Mouse (Mus musculus) cerebellum, adult 9-11 months (tissue): ENCODE measurements around the gene Pam.
A peak's percentile ranks its signal among the peaks of the same experiment; 100 is the strongest.

Source experiments
- DNase-seq: peaks from one replicate; pipeline ENCODE4 v3.0.0; 2022

Pam gene

DNA sequence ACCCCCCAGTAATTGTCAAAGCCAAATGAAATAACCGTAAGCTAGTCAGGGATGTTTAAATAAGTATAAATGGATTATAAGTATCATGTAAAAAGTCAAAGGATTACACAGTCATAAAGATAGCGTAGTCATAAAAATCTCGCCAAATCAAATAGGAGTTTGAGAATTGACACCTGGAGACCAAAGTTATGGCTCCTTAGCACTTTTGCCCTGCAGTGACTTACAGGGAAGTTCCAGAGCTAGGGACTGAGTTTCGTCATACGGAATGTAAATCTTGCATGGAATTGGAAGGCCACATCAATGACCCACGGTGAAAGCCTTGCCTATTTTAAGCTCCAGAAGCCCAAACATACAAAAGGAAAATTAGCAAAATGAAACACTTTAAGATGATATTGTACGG is 192.6 kb downstream of the Pam start:
- DNase-seq = no peak

DNA sequence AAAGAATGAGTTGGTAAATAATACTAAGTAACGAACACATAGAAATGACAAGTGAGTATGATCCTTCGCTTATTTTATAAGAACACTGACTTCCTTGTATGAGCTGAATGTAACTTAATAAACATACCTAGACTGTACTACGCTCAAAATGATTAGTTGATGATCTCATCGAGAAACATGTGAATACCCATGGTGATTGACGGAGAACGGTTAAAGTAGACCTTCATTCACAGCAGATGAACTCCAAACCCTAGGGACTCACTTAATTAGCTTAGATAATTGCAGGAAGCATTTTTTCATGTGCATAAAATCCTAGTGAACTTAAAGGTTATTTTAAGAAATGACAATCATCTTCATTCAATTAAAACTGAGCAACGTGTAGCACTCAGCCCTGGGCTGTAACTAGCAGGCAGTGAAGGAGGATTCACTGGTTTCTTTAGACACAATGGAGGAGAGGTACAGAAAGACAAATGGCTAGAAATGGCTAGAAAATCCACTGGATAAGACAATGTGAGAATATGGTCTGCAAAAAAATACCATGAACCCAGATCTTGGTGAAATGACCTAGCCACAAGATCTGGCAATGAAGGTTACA is 194.8 kb downstream of the Pam start:
- DNase-seq = no peak

DNA sequence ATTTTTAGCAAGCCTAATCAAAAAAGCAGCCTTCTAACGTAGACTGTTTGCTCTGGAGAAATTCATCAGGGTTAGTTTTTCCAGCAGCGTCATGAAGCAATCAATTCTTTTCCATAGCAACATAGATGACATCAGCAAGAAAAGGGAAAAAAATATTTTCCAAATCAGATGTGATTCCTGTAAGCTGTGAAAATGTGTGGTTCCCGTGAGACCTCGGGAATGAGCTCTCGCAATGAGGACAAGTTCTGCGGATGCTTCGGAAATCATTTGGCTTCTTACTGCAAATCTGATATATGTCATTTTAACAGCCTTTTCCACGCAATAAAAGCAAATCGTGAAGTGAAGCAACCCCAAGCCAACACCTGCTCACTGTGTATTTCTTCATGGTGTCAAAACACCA is 207.9 kb downstream of the Pam start:
- no peak for DNase-seq

DNA sequence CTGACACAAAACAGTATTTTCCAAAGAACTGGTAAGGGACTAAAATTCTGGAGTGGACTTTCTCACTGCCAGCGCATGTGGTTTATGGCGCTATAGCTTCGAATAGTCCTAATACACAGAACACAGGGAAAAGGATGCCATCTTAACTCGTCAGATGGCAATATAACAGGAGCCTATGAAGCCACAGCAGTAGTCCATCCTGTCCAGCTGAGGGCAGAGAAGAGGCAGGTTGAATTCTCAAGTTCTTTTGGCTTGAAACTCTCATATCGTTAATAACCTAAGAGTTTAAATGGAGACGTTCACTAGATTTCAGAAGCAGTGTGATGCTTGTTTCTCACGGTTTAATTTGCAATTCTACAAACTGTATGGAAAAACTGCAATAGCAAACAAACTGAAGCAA is 211.9 kb downstream of the Pam start:
- no peak for DNase-seq

GRCm38 (mm10) chr1:97877037-97877436 is 218.4 kb downstream of the Pam start:
- no peak for DNase-seq

DNA sequence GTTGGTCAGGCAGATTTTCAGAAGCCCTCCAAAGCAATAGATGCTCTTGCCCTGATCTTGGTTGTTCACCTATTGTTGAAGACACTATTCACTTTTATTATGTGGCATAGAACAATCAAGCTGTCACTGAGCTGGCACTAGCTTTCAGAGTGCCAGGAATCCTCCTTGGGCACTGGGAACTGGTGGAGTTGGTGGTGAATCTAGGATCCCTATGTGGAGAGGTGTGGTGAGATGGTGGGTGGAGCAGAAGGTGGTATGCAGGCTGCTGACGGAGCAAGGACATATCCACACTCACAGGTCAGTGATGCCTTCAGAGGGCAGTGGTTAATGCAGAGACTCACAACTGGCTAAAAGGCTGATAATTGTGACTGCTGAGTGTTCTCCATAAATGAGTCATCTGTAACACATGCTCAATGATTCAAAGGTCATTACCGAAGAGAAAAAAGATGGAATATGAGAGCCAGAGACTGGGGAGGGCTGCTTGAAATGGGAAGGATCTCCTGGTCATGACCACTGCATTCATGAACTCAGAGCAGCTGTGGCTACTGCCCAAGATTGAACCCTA is 221.9 kb downstream of the Pam start:
- no peak for DNase-seq

DNA sequence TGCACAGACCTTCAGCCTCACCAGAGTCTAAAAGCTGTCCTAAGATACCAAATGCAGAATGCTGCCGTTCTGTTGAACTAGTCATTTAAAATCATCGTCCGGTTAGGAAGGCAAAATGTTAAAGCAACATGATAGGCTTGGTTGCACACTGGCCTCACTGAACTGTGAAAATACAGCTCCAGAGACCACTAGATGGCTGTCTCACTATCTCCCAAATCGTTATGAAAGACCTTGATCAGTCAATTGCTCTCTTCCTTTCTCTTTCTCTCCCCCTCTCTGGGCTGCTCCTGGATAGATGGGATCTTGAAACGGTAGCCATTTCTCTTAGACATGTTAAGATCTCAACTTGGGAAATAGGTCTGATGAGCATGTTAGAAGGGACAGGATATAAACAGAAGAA is 223.0 kb downstream of the Pam start:
- DNase-seq = no peak

DNA sequence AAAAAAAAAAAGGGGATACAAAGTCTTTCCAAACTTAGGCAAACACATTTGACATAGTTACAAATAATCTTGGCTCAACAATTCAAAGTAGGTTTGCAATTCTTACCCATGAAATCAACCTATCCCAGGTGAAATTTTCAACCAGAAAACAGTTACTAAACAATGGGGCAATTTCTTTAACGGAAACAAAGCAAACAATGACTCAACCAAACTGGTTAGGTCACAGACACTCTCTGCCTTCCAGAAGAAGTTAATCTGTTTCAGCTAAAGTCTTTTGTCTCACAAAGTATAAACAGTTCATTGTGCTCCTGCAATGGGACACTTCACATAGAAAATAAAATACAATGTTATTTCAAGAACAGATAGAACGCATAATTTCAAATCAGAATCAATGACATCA is 223.4 kb downstream of the Pam start:
- DNase-seq = no peak

DNA sequence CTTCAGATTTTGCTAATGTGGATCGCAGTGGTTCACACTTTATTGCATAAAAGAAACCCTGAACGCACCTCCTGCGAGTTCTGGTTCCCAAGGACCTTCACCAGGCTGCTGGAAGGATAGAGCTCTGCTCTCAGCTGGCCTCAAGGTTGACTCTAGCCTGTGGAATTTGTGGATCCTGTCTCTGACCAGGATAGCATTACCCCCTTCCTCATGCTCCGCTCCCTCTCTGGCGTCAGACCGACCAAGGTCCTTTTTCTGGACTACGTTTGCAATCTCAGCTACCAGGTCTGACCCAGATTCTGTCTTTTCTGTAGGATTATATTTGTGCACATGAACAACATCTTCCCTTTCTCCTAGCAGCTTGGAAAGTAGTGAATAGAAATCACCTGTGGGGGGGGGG is 231.3 kb downstream of the Pam start:
- no peak for DNase-seq

- no peak for DNase-seq
Observed at GRCm38 (mm10) chr1:97863140-97863539, 232.3 kb downstream of the Pam start.

DNA sequence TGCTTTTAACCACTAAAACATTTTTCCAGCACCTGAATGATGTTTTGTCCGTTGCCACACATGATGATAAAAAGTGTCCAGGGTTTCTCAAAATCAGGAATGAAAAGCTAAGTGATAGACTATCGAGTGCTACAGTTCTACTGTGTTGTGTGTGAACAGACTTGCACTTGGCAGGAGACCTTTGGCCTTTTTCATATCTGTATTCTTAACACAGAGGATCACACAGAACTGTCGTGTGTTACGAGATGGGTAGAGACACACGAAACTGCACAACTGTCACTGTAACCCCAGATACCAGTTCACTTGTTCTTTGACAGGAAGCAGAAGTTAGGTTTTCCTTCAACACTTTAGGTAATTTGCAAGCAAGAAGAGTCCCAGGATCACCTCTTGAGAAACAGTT is 232.7 kb downstream of the Pam start:
- no peak for DNase-seq

GRCm38 (mm10) chr1:97854256-97854655 is 241.2 kb downstream of the Pam start:
- no peak for DNase-seq

DNA sequence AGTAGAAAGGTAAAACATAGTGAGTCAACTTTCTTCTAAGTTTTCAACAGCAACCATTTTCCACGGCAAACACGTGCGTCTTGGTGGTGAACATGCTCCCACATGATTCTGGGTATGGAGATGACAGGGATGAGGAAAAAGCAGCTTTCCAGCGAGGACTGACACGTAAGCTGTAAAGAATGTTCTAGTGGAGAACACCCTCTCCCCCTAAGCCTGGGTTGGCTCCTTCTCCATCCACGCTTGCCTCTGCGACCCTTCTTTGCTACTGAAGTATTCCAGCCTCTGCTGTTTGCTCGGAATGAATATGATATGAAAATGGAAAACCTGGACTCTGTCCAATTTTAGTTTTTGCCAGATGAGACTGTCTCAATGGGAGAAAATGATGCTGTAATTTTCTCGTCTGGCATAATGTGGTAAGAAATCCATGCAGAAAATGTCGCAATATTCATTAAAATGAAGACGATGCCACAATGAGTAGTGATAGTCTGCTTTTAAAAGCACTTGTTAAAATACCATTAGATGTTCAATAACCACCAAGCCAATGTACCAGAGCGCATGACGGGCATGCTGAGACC is 243.8 kb downstream of the Pam start:
- no peak for DNase-seq

- DNase-seq = no peak
Observed at GRCm38 (mm10) chr1:97848601-97849241, 246.7 kb downstream of the Pam start.

DNA sequence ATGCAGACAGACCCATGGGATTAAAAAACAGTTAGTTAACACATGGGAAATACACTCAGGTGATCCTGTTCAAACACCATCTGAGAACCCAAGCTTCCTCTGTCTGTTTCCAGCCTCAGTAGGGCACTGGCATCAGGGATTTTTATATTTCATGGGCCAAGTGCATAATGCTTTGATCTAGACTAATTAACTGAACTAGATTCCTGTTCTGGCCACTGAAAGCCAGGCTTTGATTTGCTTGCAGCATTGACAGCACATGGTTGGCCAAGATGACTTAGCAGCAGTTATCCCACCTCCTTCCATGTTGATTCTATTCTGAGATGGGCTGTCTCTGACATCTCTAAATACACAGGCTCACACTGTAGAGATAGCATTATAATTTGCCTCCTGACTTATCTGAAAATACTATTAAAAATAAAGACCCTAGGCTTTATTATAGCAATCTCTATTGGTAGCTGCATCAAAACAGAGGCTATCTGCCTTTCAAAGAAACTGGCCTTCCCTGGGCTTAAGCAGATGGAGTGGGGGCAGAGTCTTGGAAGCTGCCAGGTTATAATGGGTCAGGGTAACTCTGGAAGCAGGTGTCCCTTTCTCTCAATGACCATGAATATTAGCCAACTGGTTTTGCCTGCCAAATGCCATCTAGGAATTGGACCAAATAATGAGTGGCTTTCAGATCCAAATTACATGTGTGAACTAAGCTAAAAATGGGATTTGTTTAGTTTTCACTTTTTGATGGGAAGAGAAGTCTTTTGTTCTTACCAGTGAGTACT is 252.0 kb downstream of the Pam start:
- DNase-seq = peak; percentile 61

- DNase-seq = no peak
Observed at GRCm38 (mm10) chr1:97834354-97834822, 261.1 kb downstream of the Pam start.

- DNase-seq = peak; percentile 7
Observed at GRCm38 (mm10) chr1:97833466-97834353, 261.7 kb downstream of the Pam start.

GRCm38 (mm10) chr1:97828087-97828486 is 267.4 kb downstream of the Pam start:
- no peak for DNase-seq

GRCm38 (mm10) chr1:97827566-97827965 is 267.9 kb downstream of the Pam start:
- DNase-seq = no peak

GRCm38 (mm10) chr1:97822904-97823303 is 272.5 kb downstream of the Pam start:
- DNase-seq = no peak

DNA sequence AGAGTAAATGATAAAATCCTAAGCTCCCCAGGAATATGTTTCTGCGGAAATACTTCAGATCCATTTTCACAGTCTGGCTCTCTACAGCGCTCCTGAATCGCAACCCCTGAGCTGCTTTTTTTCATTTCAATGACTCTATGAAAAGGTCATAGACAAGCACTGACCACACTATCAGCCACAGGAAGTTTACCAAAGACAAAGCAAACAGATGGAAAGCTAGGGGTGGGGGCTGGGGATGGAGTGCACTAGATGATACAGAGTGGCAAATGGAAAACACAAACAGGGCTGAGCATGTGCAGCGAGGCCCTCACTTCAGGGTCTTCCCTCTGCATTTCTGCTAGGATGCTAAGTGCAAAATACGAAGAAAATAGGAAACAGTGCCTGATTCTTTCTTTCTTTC is 273.2 kb downstream of the Pam start:
- no peak for DNase-seq

- no peak for DNase-seq
Observed at GRCm38 (mm10) chr1:97821282-97821681, 274.2 kb downstream of the Pam start.
